Mouse (Mus musculus) cerebellum, postnatal 4 days (tissue): ENCODE measurements around the gene a.
A peak's percentile ranks its signal among the peaks of the same experiment; 100 is the strongest.
"Not testable (repeated sequence)": the region's sequence is repeated elsewhere in the genome, so short reads cannot be mapped to it uniquely, and the experiment has no call there.

Experiments used
- DNase-seq, 2 experiments: peaks; one replicate each; pipeline ENCODE4 v3.0.0; 2022; ENCODE audit warnings: low spot score in 2 of 2, mixed read lengths in 1 of 2

Gene a

DNA sequence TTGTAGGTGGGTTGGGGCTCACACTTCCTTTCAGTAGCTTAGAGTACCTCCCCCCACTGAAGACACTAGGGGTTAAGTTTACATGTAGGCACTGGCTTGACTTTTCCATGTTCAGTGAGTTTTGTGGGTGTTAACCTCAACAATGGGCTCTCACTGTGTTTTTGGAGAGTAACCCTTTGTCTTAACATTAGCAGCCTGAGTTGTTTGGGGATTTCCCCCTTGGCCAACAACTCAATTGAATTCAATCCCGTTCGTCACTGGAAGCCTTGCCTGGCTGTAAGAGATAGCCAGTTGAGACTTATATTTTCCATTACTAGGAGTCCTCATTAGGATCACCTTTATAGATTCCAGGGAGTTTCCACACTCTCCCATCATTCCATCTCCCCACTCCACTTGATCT, 45.3 kb downstream of the a start:
- DNase-seq: no peak

DNA sequence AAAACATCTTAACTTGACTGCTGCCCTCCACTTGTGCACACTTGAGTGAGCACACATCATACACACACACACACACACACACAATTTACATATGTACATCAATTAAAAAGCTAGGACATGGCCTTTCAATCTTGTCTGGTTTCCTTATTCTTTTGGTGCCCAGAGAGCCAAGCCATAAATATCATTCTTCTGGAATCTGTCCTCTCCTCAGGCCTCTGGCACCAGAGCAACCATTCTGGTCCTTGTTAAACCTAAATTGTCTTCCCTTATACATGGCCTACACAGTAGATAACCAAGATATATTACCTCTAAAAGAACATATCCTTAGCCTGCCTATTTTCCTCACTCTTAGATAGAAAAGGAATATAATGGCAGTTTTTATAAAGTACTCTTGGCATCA, 56.9 kb downstream of the a start:
- no peak for DNase-seq

DNA sequence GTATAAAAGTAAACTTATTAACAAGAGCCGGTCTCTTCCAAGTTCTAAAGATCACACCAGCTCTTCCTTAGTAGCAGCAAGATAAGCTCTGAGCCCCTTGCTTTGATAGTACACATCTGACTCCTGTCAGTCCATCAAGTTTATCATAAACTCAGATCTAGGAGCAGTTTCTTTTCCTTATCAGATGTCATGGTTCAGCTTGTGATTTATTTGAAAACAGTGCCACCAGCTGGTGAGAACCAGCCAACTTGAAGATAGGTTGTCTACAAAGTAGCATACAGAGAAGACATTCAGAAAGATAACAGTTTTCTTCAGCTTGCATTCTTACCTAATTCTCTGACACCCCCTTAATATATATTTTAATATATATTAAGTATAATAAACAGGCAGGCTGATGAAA, 64.2 kb downstream of the a start:
- DNase-seq: peak in 1 of 2 experiments; percentile 61

DNA sequence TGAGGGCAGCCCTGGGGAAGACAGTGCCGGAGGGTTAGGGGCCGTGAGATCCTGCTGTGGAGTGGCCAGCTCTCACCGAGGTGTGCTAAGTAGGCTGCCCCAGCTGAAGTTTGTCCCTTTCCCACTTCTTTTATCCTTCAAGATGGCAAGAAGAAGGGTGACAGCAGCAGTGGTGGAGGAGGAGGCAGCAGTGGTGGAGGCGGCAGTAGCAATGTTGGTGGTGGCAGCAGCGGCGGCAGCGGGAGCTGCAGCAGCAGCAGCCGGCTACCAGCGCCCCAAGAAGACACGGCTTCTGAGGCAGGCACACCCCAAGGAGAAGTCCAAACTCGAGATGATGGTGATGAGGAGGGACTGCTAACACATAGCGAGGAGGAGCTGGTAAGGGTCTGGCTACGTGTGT, 72.5 kb downstream of the a start:
- DNase-seq: no peak

DNA sequence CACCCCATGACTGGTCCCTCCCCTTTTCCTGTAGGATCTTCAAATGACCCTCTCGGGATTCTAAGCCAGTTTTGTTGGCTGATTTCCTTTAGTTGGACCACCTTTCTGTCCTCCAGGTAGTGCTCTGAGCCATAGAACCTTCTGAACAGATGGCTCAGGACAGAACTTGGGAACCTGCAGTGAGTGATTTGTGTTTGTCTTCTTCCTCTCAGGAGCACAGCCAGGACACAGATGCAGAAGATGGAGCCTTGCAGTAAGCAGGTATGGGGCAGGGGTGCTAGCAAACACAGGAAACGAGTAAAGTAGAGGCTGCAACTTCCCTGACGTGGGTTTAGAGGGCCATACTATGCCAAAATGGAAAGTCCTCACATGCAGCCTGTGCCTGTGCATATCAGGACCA, 74.5 kb downstream of the a start:
- DNase-seq: no peak

DNA sequence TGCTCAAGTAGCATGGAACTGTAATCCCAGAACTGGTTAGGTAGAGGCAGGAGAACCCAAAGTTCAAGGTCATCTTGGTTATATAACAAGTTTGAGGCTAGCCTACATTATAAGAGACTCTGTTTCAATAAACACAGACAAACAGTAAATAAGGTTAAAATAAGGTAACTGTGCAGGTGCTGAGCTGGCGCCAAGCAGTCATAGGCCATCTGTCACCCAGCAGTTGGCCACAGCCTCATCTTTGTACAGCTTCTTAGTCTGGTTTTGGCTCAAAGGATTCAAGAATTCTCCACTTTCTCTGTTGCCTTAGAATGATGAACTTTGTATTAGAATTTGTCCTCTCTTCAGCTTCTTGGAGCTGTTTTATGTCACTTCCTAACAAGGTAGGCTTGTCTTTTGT, 76.9 kb downstream of the a start:
- no peak for DNase-seq

DNA sequence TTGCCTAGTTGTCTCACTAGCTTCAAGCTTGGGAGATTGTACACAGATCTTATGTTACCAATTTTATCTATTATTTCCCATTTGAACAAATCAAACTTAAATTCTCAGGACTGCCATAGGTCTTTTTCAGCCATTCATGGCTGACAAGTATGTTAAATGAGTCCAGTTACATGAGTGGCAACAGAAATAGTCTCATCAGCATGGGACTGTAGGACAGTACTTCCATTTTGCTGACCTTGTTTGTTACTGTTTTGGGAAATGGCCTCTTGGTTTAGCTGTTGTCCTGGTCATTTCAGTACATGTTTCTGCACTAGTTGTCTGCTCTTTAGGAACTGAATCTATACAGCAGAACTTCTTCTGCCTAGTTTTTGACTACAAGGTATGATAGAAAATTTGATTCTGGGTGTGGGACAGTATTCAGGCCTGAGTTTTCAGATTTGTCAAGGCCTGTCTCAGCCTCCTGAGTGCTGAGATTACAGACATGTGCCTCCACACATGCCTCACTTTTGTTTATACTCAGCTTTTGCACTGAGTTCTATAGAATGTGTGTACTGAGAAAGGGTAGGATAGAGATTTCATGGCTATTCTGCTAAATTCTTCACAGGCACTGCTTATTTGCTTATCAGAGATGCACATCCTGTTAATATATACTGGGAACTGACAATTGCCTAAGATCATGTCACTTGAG, 78.9 kb downstream of the a start:
- DNase-seq: no peak

DNA sequence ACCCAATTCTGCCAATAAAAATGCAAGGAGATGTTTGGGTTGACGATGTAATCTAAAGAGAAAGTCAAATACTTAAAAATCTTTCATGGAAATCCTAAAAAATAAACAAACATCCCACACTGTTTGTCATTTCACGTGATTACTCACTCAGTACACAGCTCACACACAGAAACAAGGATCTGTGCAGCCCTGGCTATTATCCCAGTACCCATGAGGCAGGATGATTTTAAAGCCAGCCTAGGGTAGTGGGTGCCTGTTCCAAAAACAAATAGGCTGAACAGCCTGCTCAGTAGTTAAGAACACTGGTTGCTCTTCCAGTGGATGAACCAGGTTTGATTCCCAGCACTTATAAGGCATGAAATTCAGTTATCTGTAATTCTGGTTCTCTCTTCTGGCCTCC, 85.4 kb downstream of the a start:
- DNase-seq: no peak

DNA sequence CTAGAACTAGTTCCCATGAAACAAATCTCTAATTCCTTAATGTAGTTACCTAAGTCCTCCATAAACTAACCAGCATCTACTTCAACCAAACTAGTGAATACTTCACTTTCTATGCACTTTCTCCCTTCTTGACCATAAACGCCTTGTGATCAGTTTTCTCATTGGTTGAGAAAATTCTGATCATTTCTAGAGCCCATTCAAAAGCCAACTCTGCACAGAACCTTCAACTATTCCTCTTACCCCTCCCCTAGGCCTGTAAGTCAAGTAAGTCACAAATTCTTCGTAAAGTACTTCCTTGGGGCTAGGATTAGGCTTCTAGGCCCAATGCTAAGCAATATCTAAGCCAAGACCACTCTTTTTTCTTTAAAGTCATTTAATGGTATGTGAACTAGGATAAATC, 100.4 kb downstream of the a start:
- DNase-seq: no peak

DNA sequence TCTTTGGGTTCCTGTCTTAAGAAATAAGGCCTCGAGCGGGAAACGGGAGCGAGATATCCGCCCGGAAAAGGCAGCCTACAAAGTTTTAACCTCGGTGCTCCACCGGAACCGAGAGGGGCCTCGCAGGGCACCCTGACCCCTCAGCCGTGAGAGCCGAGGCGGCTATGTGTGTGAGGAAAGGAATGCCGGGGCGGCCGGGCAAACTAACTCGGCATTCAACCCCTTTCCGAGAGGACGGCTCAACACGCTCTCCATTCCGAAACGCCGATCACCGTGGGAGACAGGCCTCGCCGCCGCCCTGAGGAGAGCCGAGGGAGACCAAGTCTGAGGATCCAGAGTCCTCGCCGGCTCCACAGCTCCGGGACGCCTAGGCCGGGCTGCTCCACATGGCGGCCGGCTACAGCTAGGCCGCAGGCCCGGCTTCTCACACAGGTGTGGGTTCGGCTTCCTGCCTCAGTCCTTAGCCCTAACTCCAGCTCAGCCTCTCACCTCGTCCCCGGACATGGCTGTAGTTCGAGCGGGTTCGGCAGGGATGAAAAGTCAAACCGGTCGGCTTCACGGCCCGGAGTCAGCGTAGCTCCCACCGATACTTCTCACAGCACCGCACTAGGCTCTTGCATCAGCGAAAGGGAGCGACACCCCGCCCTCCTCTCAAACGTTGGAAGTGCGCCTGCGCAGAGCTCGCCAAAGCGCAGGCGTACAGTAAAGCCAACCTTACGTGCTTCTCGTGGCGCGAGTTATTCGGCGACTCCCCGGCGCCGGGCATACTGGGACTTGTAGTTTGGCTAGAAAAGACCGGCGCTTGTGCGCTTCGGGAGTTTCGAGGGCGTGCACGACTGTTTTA, 101.2 kb downstream of the a start, which contains the start of gene Eif2s2:
Eif2s2 (minus strand) TSS at position 735 of the 844 bp plus-strand sequence.
- peak; percentile 90 to 94 for DNase-seq

DNA sequence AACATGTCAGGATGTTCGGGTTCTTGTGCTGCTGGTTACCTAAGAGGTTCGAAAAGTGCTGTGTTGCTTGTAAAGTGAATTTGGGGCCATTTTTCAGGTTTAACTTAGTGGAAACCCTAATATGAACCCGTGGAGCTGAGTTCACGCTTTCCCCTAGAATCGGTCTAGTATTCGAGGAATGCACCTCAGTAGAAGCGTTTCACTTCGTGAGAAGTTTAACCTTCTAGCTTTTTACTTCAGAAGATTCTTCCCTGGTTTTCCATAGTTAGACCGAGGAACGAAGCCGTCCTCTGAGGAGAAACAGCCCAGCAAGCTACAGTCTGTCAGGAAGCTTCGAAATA, 101.8 kb downstream of the a start:
- no peak for DNase-seq

DNA sequence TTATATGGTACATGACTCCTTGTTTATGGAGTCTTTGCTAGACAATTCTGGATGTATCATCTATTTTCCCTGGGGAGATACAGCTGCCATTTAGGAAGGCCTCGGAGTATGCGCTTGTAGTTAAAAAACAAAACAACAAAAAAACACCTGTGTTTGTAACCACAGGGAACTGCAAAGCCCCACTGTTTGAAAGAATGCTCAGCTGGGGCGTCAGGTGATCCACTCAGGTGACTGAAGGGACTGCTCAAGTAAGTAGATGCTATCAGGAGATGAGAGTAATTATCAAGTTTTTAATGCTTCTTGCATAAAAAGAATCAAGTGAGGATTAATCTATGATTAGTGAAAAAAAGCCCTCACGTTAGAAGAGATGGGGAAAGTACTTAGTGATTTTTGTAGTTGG, 102.3 kb downstream of the a start:
- no peak for DNase-seq

DNA sequence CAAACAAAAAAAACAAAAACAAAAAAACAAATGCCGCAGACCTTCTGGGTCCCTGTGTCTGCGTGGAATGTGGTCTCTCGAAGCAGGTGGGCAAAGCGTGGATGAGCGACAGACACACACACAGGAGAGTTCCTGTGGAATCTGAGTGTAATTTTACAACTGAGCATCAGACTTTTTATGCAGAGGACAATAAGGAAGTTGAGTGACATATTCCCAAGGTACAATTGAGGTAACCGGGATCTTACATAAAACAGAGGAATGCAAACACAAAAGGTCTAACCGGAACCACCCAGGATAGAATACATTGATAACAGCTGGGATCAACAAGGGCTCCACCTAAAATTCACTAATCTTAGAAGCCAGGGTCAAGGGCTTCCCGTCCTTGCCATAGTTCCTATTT, 107.8 kb downstream of the a start:
- DNase-seq: not testable (repeated sequence)

DNA sequence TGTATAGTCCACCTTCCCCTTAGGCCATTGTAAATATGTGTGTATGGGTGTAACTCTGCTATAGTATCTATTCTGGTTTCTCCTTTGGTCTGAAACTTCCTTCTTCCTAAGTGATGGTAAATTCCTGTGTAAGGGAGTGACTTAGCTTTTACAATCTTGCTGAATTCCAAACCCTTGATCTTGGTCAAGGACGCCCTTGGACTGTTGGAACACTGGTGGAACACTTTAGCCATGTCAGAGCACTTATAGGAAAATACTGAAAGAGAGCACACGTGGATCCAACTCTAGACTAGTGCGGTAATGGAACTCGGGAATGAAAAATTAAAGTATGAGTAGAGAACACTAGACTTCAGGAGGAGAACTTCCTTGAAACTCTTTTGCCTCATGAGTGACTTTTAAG, 108.2 kb downstream of the a start:
- DNase-seq: not testable (repeated sequence)

DNA sequence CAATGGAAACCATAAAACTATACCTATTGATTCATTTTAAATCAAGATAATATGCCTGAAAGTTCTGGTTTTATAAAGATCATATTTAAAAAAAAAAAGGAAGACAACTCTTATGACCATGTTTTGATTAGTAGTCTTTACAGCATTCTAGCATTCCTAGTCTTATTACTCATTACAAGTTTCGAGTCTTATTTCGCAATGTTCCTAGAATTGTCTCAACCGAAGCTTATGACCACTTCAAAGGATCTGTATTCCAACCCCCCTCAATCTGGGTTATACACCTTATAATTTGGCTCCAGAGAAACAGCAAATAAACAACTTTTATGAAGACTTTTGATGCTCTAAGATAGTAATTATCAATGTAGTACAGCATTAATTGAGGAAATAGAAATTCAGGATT, 110.9 kb downstream of the a start:
- DNase-seq: no peak

DNA sequence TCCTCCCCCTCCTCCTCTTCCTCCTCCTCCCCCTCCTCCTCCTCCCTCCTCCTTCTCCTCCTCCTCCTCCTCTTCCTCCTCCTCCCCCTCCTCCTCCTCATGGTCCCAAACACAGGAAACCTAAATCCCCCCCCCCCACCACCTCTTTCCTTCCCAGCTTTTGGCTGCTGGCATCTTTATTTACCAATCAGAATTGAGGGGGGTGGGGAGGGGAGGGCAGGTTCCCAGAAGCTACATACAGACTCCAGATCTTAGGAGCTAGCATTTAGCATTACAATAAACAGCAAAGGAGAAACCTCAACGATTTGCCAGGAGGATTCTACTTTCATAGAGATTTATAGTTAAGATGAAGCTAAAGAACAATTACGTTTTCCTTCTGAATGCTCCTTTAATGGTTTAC, 114.6 kb downstream of the a start:
- DNase-seq: no peak

DNA sequence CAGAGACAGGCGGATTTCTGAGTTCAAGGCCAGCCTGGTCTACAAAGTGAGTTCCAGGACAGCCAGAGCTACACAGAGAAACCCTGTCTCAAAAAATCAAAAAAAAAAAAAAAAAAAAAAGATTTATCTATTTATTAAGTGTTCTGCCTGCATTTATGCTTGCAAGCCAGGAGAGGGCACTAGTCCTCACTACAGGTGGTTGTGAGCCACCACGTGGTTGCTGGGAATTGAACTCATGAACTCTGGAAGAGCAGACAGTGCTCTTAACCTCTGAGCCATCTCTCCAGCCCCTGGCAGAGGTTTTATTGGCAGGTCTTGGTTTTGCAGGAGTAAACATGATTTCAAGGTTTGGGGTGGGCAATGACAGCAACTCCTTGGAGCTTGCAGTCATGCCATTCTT, 117.0 kb downstream of the a start:
- not testable (repeated sequence) for DNase-seq

DNA sequence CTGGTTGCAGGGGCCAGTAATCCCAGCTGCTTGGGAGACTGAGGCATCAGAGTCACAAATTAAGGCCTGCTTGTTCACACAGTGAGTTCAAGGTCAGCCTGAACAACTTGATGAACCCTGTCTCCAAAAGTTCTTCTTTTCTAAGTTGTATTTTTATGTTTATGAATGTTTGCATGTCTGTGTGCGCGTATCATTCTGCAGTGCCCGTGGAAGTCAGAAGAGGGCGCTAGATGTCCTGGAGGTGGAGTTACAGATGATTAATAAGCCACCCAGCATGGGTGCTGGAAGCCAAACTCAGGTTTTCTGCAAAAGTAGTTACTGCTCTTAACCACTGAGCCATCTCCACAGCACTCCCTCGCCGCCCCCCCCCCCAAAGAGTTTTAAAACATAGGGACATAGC, 118.6 kb downstream of the a start:
- DNase-seq: no peak

DNA sequence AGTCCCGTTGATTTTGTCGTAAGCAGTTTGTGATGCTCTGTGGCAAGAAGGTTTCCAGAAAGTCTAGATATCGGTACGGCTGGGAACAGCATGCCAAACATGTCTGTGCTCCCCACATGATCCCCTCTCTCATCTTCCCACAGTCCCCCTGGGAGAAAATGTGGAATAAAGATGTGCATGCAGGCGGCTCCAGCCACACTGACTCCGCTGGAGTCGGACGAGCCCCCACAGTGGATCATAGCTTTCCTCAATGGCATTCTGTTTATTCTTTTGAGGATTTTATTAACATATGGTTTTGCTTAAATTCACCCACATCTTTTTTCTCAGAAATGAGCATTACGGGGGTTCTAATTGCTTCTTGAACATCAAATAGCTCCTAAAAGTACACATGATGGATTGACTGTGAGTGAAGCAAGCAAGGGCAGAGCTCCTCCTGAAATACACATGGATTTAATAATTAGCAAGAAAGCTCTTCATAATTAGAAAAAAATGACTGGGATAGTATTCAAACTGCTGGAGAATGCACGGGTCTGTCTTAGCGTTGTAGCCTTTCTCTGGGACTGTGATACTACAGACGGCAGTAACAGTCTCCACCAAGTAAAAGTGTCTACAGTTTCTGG, 124.8 kb downstream of the a start:
- DNase-seq: no peak

DNA sequence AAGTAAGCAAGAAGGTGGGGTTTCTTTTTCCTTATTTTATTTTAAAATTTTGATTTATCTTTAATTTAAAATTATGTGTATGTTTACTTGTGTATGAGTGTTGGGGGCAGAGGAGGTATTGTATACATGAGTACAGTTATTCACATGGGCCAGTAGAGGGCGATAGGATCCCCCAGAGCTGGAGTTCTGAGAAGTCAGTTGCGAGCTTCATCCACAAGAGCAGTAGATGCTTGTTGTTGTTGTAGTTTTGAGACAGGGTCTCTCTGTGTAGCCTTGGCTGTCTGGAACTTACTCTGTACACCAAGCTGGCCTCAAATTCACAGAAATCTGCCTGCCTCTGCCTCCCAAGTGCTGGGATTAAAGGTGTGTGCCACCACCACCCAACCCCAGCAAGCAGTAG, 125.3 kb downstream of the a start:
- no peak for DNase-seq

DNA sequence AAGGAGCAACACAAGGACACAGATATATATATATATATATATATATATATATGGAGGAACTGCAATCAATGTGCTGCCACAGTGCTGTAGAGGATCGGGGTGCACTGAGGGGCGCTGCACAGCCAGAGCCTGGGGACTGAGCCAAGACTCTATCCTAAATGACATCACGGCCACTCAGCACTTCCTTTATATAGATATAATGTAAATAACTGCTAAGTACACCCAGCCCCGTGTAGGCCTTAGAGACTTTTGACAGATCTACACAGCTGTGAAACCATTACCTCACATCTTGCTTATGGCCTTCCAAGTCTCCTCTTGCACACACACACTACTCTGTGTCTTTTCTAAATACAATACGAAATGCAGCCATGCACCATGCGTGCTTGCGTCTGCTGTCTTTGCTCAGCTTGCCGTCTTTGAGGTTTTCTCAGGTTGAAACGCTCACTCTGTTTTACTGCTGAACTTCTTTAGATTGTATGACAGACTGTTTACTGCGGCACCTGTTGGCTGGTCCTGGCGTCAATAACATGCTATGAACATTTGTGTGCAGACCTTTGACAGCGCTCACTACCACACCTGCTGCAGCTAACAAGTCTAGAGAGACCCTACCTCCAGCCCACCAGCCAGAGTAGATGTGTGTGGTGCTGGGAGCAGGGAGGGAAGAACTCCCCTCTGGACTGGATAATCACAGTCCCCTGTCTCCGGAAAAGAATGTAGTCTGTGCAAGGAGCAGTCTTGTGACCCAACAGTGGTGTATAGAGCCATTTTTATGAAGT, 126.9 kb downstream of the a start:
- DNase-seq: no peak

DNA sequence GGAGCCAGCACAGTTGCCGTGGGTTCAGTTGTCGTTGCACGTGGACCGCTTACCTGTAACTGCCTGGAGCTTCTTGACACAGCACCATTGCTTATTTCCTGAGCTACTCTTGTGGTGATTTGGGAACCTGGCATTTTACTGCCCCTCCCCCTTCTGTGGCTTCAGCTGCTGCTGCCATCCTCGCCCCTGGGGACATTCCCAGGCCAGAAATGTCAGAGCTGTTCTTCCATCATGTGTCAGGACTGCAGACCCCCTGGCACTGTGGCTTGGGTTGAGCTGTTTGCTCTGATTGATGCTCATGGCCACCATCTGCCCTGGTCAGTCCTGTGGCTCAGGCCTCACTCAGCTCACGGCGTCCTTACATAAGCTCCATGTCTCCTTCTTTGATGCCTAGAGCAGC, 129.7 kb downstream of the a start:
- peak in 1 of 2 experiments; percentile 4 for DNase-seq
